Mouse (Mus musculus): Measurements from ENCODE around the gene Tagln.

GRCm38 (mm10) chr9:45979778-45980177 lies 43.9 kb upstream of the Tagln start:
- no peak for TF ChIP-seq POLR2A (IDR thresholded peaks at IDR 0.05; ENCODE audit: borderline replicate concordance, control insufficient read depth, low read depth, low read length)
- no peak for TF ChIP-seq CTCF (IDR thresholded peaks at IDR 0.05; ENCODE audit: control insufficient read depth, insufficient read depth, low read length)

All from bone marrow, adult 2 months (tissue).